Mouse (Mus musculus) brain, embryonic 14.5 days (tissue): ENCODE measurements at regions not wholly inside any gene's neighbourhood (a gene's known extent, or its start where the extent isn't known, plus 50 kb on each side); places are given as distances from the start of the nearest gene placed in this dataset.

Experiments used
- CTCF ChIP-seq: fragments of 200-500 bp; IDR thresholded peaks from 2 replicates; pipeline ENCODE4 v1.5.1; 2012; ENCODE audit warnings: inconsistent platforms, mild to moderate bottlenecking, moderate library complexity, borderline replicate concordance; ENCODE audit not compliant: insufficient read depth, insufficient read length; ENCODE audit errors: extremely low read depth
- POLR2A ChIP-seq: fragments of 200-500 bp; IDR thresholded peaks from 2 replicates; pipeline ENCODE4 v1.6.1; 2012; ENCODE audit warnings: mild to moderate bottlenecking, inconsistent platforms, borderline replicate concordance; ENCODE audit not compliant: poor library complexity, insufficient read depth, insufficient read length, severe bottlenecking; ENCODE audit errors: extremely low read depth

- TF ChIP-seq CTCF (no peak), POLR2A (no peak)
These were observed 573.6 kb downstream of the Fat4 start for GRCm38 (mm10) chr3:39460183-39460888.
